Mouse (Mus musculus): ENCODE measurements around the gene Vmn2r22.
"Not testable (repeated sequence)": the region's sequence is repeated elsewhere in the genome, so short reads cannot be mapped to it uniquely, and the experiment has no call there.

The Vmn2r22 gene

DNA sequence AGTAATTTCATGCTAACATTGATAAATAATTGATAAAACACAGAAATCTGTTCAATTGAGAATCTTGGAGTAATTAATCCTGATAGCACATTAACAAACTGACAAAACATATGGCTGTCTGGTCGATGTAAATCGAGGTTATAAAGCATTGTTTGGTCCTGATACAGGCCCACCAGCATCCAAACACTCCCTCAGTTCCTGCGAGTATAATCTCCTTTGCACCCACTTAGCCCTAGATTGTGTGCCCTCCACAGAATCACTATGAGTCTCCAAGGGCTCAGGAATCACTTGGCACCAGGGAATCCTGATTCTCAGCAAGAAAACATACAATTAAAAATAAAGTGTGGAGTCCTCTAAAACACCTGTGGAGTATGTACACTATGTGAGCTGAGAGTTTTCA lies at the start of gene Vmn2r22:
Gene Vmn2r22, minus strand, starts transcription at position 101 of the 400 bp plus-strand sequence.
- in situ Hi-C loops (cut with MboI, MseI): not testable (repeated sequence)

DNA sequence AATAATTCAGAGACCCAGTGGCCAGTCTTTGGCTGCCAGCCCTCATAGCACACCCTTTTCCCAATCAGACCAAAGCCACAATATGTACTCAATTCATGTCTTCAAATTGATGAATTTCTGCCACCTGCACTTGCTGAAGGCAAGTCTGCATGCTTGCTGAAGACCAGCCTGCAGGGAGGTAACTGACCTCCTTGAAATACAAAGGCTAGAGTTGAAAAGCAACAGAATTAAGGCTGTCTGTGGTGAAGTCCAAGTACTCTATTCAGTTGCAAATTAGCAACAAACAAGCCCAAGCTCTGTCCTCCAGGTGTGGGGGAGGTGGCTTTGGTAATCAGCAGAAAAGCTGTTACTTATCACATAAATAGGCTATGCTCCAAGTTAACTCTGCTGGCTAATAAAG lies 46.7 kb upstream of the Vmn2r22 start:
- in situ Hi-C loops (cut with MboI, MseI): no loop called here

DNA sequence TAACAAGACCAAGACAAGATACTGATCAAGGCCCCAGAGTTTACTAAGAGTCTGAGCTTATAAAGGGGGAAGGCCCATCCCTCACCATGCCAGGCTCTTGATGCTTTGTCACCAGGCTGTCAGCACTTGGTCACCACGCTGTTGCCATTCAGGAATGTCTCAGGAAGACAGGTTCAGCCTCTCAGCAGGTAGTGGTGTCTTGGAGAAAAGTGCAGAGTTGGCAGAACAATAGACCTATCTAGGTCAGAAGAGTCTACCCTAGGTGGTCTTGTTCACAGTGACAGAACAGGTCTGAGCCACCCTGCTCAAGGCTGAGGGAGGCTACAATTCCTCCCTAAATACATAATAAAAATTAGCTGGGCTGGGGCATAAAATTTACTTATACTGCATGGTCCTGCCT lies 46.1 kb upstream of the Vmn2r22 start:
- in situ Hi-C loops (cut with MboI, MseI): not testable (repeated sequence)

DNA sequence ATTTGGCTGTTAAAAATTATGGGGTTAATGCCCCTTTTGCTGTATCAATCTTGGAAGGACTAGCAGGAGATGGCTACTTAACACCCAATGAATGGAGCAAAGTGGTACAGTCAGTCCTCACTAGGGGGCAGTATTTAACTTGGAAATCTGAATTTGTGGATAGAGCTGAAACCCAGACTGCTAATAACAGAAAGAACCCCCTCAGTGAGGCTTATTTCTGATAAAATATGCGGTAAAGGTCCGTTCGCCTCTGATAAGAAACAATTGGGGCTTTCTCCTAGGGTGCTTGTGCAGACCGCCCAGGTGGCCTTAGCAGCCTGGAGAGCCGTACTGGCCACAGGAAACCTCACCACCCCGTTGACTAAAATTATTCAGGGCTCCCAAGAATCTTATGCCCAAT lies 6.5 kb upstream of the Vmn2r22 start:
- in situ Hi-C loops (cut with MboI, MseI): no loop called here

DNA sequence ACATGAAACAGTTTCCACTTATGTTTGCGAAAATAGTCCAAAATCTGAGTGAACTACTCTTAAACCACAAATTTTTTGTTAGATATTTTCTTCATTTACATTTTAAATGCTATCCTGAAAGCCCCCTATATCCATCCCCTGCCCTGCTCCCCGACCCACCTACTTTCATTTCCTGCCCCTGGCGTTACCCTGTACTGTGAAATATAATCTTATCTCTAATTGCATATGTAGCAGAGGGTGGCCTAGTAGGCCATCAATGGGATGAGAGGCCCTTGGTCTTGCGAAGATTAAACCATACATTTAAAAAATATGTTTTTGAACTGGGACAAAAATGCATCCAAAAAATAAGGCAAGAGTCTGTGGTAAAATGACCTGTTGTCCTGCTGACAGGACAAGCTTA lies 11.1 kb downstream of the Vmn2r22 start:
- in situ Hi-C loops (cut with MboI, MseI): loop anchor here (5.0 kb wide), 2 partner anchors 127 to 232 kb away; no protein-coding TSS in a partner anchor

DNA sequence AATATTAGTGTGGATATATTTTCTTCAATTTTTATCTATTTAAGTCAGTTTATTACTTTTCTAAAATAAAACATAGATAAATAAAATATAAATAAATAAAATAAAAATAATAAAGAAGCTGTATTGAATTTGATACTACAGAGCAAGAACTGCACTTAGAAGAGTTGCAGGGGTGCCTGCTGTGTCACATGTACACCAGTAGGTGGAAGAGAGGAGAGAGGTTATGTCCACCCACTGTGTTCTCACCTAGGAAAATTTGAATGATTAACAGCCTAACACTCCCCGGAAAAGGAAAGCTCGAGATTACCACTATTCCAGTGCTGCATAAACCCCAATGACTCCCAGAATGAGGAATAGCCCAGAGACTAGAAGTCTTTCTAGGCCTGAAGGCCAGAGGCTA lies 26.7 kb downstream of the Vmn2r22 start:
- in situ Hi-C loops (cut with MboI, MseI): not testable (repeated sequence)

DNA sequence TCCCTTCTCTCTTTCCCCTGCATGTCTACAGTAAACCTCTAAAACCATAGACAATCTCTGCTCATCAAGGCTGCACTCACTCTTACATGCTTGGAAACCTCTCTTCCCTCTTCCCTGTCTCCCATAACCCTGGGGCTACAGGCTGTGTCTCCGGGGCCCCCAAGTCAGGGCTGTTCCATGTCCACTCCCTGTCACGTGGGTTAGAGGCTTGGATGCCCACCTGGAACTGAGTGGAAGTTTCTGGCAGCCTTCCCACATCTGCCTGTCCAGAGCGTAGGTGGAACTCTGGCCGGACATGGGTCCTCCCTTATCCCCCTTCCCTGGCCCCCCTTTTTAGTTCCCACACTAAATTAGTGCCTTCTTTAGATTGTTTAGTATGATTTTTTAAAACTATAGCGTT lies 62.2 kb downstream of the Vmn2r22 start:
- in situ Hi-C loops (cut with MboI, MseI): not testable (repeated sequence)

DNA sequence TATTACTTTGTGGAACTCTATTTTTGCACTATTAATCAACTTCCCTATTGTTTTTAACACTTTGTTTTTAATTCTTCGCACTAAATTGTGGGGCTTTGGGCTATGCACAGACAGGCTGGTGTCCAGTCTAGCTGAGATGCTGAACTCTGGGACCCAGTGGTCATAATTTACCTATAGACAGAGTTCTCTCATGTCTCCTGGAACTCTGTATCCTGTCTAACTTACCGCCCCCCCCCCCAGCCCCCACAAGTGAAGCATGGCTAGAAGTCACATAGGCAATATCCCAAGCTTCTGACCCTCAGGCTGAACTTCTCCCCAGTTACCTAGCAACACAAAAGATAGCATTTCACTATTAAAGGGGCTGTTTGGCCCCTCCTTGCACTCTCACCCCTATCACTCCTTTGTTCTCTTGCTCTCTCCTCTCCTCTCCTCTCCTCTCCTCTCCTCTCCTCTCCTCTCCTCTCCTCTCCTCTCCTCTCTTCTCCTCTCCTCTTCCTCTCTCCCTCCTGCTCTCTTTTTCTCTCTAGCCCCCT lies 62.7 kb downstream of the Vmn2r22 start:
- in situ Hi-C loops (cut with MboI, MseI): not testable (repeated sequence)

DNA sequence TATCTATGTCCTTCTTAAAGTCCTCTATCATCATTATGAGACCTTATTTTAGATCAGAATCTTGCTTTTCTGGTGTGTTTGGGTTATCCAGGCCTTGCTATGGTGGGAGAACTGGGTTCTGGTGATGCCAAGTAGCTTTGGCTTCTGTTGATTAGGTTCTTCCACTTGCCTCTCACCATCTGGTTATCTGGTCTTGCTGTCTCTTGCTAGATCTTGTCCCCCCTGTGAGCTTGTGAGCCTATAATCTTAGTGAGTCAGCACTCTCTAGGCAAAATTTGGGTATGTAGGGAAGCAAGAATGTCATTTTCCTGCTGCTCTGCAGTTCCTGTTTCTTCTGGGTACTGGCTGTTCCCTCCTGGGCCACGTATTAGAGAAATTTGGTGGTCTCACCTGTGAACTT lies 66.5 kb downstream of the Vmn2r22 start:
- in situ Hi-C loops (cut with MboI, MseI): not testable (repeated sequence)

DNA sequence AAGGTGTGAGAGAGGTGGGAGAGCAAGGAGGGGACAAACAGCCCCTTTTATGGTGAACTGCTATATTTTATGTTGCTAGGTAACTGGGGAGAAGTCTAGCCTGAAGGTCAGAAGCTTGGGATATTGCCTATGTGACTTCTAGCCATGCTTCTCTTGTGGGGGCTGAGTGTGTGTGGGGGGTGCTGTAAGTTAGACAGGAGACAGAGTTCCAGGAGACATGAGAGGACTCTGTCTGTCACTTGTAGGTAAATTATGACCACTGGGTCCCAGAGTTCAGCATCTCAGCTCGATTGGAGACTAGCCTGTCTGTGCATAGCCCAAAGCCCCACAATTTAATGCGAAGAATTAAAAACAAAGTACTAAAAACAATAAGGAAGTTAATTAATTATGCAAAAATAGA lies 75.8 kb downstream of the Vmn2r22 start:
- in situ Hi-C loops (cut with MboI, MseI): not testable (repeated sequence)

Measured in T-helper 1 cell (primary cell).